Mouse (Mus musculus) kidney, embryonic 14.5 days (tissue): Measurements from ENCODE around the gene Hils1. TPM values are rescaled to one million over a fixed set of nuclear protein-coding genes. Genes with fewer than 3 reads are reported as not detected.
A peak's percentile ranks its signal among the peaks of the same experiment; 100 is the strongest.

Experiments
- ATAC-seq: fragments of 200-750 bp; cut with Nextera tagmentation; 2 replicates; pipeline ENCODE4 v1.8.0; 2017; ENCODE audit warnings: moderate number of reproducible peaks, mild to moderate bottlenecking, moderate TSS enrichment, moderate library complexity; ENCODE audit not compliant: low FRiP score, low TSS enrichment
- H3K27ac ChIP-seq: fragments of 300-500 bp; sonication (generic); 2 replicates; pipeline ENCODE4 v1.5.1; 2014; ENCODE audit warnings: low read depth, mild to moderate bottlenecking, low read length, moderate library complexity, mixed read lengths
- H3K27me3 ChIP-seq: fragments of 300-500 bp; sonication (generic); 2 replicates; pipeline ENCODE4 v1.6.1; 2014; ENCODE audit warnings: mild to moderate bottlenecking, low read length; ENCODE audit not compliant: control insufficient read depth, insufficient read depth
- H3K36me3 ChIP-seq: fragments of 300-500 bp; sonication (generic); 2 replicates; pipeline ENCODE4 v1.6.1; 2014; ENCODE audit warnings: low read length, mixed read lengths; ENCODE audit not compliant: control insufficient read depth, insufficient read depth
- H3K4me1 ChIP-seq: fragments of 300-500 bp; sonication (generic); 2 replicates; pipeline ENCODE4 v1.6.1; 2014; ENCODE audit warnings: low read length, mixed read lengths; ENCODE audit not compliant: control insufficient read depth, insufficient read depth
- H3K4me2 ChIP-seq: fragments of 300-500 bp; sonication (generic); replicated peaks from 2 replicates; pipeline ENCODE4 v1.6.1; 2014; ENCODE audit warnings: low read depth, mild to moderate bottlenecking, low read length
- H3K4me3 ChIP-seq: fragments of 300-500 bp; sonication (generic); 2 replicates; pipeline ENCODE4 v1.5.1; 2014; ENCODE audit warnings: mild to moderate bottlenecking, low read length
- H3K9ac ChIP-seq: fragments of 300-500 bp; sonication (generic); 2 replicates; pipeline ENCODE4 v1.6.1; 2014; ENCODE audit warnings: low read depth, mild to moderate bottlenecking, low read length, moderate library complexity
- H3K9me3 ChIP-seq: fragments of 300-500 bp; sonication (generic); 2 replicates; pipeline ENCODE4 v1.6.1; 2016; ENCODE audit warnings: low read length; ENCODE audit not compliant: control insufficient read depth
- WGBS: fragments of 180-500 bp; shearing (Covaris S2); extraction: QIAGEN DNeasy Blood & Tissue Kit; methylation state at CpG from one replicate; pipeline ENCODE4 v1.1.7; 2014; 5-methylcytosine and 5-hydroxymethylcytosine counted together
- polyA plus RNA-seq: library from polyadenylated mRNA; unstranded; fragments of >200 nt; fragmentation: Nextera tagmentation; extraction: Ambion mirVana; gene quantifications from 2 replicates; pipeline ENCODE4 v1.2.1, GENCODE M21; 2014

The Hils1 gene
- polyA plus RNA-seq, 1 experiment from 2014 or later: not detected

GRCm38 (mm10) chr11:94933584-94933983 is 33.8 kb upstream of the Hils1 start:
- peak overlapping the region; percentile 83 for H3K27ac ChIP-seq
- 12% methylated on average over 8 of the region's 8 CpGs for WGBS
- peaks cover 42% of the 10 kb centered on the region for H3K4me1 ChIP-seq
- H3K4me3 ChIP-seq: no peak overlapping the region
- peak overlapping the region; percentile 12; the same call in 1 of the 2 replicates for H3K4me2 ChIP-seq
- H3K9ac ChIP-seq: peak overlapping the region; percentile 40
- peaks cover 8% of the 10 kb centered on the region; the same call in 1 of the 2 replicates for H3K27me3 ChIP-seq
- H3K9me3 ChIP-seq: no peaks in the 10 kb centered on the region
- no peaks in the 10 kb centered on the region for H3K36me3 ChIP-seq
- ATAC-seq: no peak

- WGBS: 17% methylated on average over 11 of the region's 11 CpGs
These were observed 32.9 kb upstream of the Hils1 start for GRCm38 (mm10) chr11:94934526-94934925.

GRCm38 (mm10) chr11:94936045-94936444 is 31.3 kb upstream of the Hils1 start, which contains the start of gene Col1a1:
Gene Col1a1 (plus strand): TSS chr11:94936224.
- Histone ChIP-seq H3K27ac (peak within 1 kb of the TSS; percentile 80), H3K36me3 (peaks cover 19% of the 10 kb centered on the region; the same call in 1 of the 2 replicates), H3K4me2 (peak within 1 kb of the TSS; percentile 52), H3K4me3 (peak within 1 kb of the TSS; percentile 59), H3K9ac (peak within 1 kb of the TSS; percentile 72), H3K4me1 (peaks cover 29% of the 10 kb centered on the region), H3K9me3 (no peaks in the 10 kb centered on the region), H3K27me3 (peaks cover 8% of the 10 kb centered on the region; the same call in 1 of the 2 replicates)
- peak; percentile 41 for ATAC-seq
- WGBS: 9% methylated on average over 19 of the region's 19 CpGs

More at GRCm38 (mm10) chr11:94934526-94934925, 32.9 kb upstream of the Hils1 start:
- ATAC-seq: no peak
- no peaks in the 10 kb centered on the region for H3K9me3 ChIP-seq
- H3K36me3 ChIP-seq: peaks cover 8% of the 10 kb centered on the region; the same call in 1 of the 2 replicates
- peaks cover 39% of the 10 kb centered on the region for H3K4me1 ChIP-seq
- H3K4me3 ChIP-seq: no peak overlapping the region
- peak overlapping the region; percentile 83; the same call in 1 of the 2 replicates for H3K27ac ChIP-seq
- peaks cover 8% of the 10 kb centered on the region; the same call in 1 of the 2 replicates for H3K27me3 ChIP-seq
- H3K4me2 ChIP-seq: peak overlapping the region; percentile 10; the same call in 1 of the 2 replicates
- no peak overlapping the region for H3K9ac ChIP-seq

- peak overlapping the region; percentile 59 for H3K4me3 ChIP-seq
These were observed 30.5 kb upstream of the Hils1 start for GRCm38 (mm10) chr11:94936851-94937295.

GRCm38 (mm10) chr11:94937335-94937781 is 30.0 kb upstream of the Hils1 start:
- ATAC-seq: peak; percentile 55
- Histone ChIP-seq H3K27me3 (peaks cover 8% of the 10 kb centered on the region; the same call in 1 of the 2 replicates), H3K9me3 (no peaks in the 10 kb centered on the region), H3K36me3 (peaks cover 29% of the 10 kb centered on the region), H3K4me2 (peak overlapping the region; percentile 52), H3K4me3 (peak overlapping the region; percentile 59), H3K4me1 (peaks cover 29% of the 10 kb centered on the region), H3K27ac (peak overlapping the region; percentile 53; the same call in 1 of the 2 replicates), H3K9ac (peak overlapping the region; percentile 72; the same call in 1 of the 2 replicates)
- under 1% methylated on average over 18 of the region's 18 CpGs for WGBS

More at GRCm38 (mm10) chr11:94936851-94937295, 30.5 kb upstream of the Hils1 start:
- Histone ChIP-seq H3K4me1 (peaks cover 29% of the 10 kb centered on the region), H3K27me3 (peaks cover 8% of the 10 kb centered on the region; the same call in 1 of the 2 replicates), H3K27ac (peak overlapping the region; percentile 80; the same call in 1 of the 2 replicates), H3K4me2 (peak overlapping the region; percentile 52), H3K9me3 (no peaks in the 10 kb centered on the region), H3K36me3 (peaks cover 27% of the 10 kb centered on the region; the same call in 1 of the 2 replicates), H3K9ac (peak overlapping the region; percentile 72)
- WGBS: 0% methylated on average over 17 of the region's 17 CpGs
- ATAC-seq: peak; percentile 77

GRCm38 (mm10) chr11:94937787-94938186 is 29.6 kb upstream of the Hils1 start:
- peaks cover 33% of the 10 kb centered on the region for H3K36me3 ChIP-seq
- peak overlapping the region; percentile 52 for H3K4me2 ChIP-seq
- peak overlapping the region; percentile 53; the same call in 1 of the 2 replicates for H3K27ac ChIP-seq
- no peaks in the 10 kb centered on the region for H3K9me3 ChIP-seq
- 2% methylated on average over 15 of the region's 15 CpGs for WGBS
- peaks cover 8% of the 10 kb centered on the region; the same call in 1 of the 2 replicates for H3K27me3 ChIP-seq
- 0 out of 2 replicates have a peak, but pooled peaks have one; percentile 0 for ATAC-seq
- peak overlapping the region; percentile 72 for H3K9ac ChIP-seq
- H3K4me1 ChIP-seq: peaks cover 29% of the 10 kb centered on the region
- H3K4me3 ChIP-seq: peak overlapping the region; percentile 59

- Histone ChIP-seq H3K4me1 (peaks cover 29% of the 10 kb centered on the region), H3K4me3 (peak overlapping the region; percentile 59), H3K27ac (no peak overlapping the region; the same call in 1 of the 2 replicates), H3K9ac (peak overlapping the region; percentile 72; the same call in 1 of the 2 replicates), H3K36me3 (peaks cover 38% of the 10 kb centered on the region), H3K4me2 (peak overlapping the region; percentile 52), H3K27me3 (peaks cover 8% of the 10 kb centered on the region; the same call in 1 of the 2 replicates), H3K9me3 (no peaks in the 10 kb centered on the region)
- ATAC-seq: no peak
- 20% methylated on average over 9 of the region's 9 CpGs for WGBS
These were observed 29.1 kb upstream of the Hils1 start for GRCm38 (mm10) chr11:94938296-94938695.

GRCm38 (mm10) chr11:94939280-94939679 is 28.1 kb upstream of the Hils1 start:
- Histone ChIP-seq H3K36me3 (peaks cover 47% of the 10 kb centered on the region), H3K27me3 (peaks cover 8% of the 10 kb centered on the region; the same call in 1 of the 2 replicates), H3K27ac (peak overlapping the region; percentile 42; the same call in 1 of the 2 replicates), H3K9ac (peak overlapping the region; percentile 38; the same call in 1 of the 2 replicates), H3K9me3 (no peaks in the 10 kb centered on the region), H3K4me2 (peak overlapping the region; percentile 52), H3K4me1 (peaks cover 22% of the 10 kb centered on the region), H3K4me3 (peak overlapping the region; percentile 59; the same call in 1 of the 2 replicates)
- no peak for ATAC-seq
- WGBS: 20% methylated on average over 4 of the region's 4 CpGs
